Mouse (Mus musculus) midbrain, embryonic 10.5 days (tissue): Measurements from ENCODE around the gene Mns1. TPM values are rescaled to one million over a fixed set of nuclear protein-coding genes. Genes with fewer than 3 reads are reported as not detected.
"Not testable (repeated sequence)": the region's sequence is repeated elsewhere in the genome, so short reads cannot be mapped to it uniquely, and the experiment has no call there.

ENCODE experiments used
- DNase-seq: peaks from one replicate; pipeline ENCODE4 v3.0.0-alpha.2; 2017; ENCODE audit warnings: low spot score
- H3K27ac ChIP-seq: fragments of 300-500 bp; sonication (generic); replicated peaks from 2 replicates; pipeline ENCODE4 v1.5.1; 2016; ENCODE audit warnings: mild to moderate bottlenecking
- H3K27me3 ChIP-seq: fragments of 300-500 bp; sonication (generic); 2 replicates; pipeline ENCODE4 v1.6.1; 2016; ENCODE audit warnings: low read depth, mild to moderate bottlenecking; ENCODE audit not compliant: poor library complexity, severe bottlenecking
- H3K36me3 ChIP-seq: fragments of 300-500 bp; sonication (generic); 2 replicates; pipeline ENCODE4 v1.6.1; 2016; ENCODE audit warnings: mild to moderate bottlenecking, moderate library complexity
- H3K4me1 ChIP-seq: fragments of 300-500 bp; sonication (generic); 2 replicates; pipeline ENCODE4 v1.6.1; 2016
- H3K4me3 ChIP-seq: fragments of 300-500 bp; sonication (generic); 2 replicates; pipeline ENCODE4 v1.5.1; 2016; ENCODE audit warnings: mild to moderate bottlenecking, moderate library complexity
- H3K9me3 ChIP-seq: fragments of 300-500 bp; sonication (generic); replicated peaks from 2 replicates; pipeline ENCODE4 v1.6.1; 2016; ENCODE audit warnings: mild to moderate bottlenecking
- WGBS: fragments of 180-500 bp; shearing (Covaris S2); methylation state at CpG from one replicate; pipeline ENCODE4 v1.1.7; 2016; 5-methylcytosine and 5-hydroxymethylcytosine counted together
- polyA plus RNA-seq: library from polyadenylated mRNA; unstranded; fragments of >200 nt; fragmentation: Nextera tagmentation; extraction: Ambion mirVana; gene quantifications from 2 replicates; pipeline ENCODE4 v1.2.1, GENCODE M21; 2016

Mns1 gene
- polyA plus RNA-seq, result 52.9 and 53.8 TPM in 2 replicates

DNA sequence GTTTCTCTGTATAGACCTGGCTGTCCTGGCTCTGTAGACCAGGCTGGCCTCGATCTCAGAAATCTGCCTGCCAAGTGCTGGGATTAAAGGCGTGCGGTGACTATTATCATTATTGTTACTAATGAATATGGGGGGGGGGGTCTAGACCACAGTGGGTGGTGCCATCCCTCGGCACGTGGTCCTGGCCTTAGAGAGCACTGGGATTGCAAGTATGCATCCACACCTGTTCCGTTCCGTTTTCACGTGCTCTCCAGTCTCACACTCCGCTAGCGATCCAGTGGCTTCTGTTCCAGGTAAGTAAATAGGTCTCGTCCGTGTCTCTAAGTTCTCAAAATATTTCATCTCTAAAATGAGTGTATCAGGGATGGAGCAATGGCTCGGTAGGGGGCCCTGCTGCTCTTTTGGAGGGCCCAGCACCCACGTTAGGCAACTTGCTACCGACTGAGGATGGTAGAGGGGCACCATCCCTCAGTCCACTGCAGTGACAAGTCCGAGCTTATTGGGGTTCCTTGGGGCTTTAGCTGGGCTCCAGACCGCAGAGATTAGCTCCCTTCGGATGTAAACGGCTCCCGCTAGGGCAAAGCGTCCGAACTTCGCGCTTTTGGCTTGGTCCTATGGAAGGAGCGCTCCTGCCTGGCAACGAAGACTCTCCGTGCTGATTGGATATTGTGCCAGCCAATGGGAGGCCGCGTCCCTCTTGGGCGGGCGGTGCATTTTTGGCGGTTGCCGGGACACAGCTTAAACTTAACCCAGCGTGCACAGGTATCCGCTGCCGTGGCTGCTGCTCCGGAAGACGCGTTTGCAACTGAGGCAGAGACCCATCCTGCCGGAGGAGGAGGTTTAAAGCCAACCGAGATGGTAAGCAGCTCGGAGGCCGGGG, at the start of gene Mns1:
Gene Mns1, plus strand, starts transcription at position 190 of the 880 bp plus-strand sequence.
- DNase-seq, result peak; percentile 97
- peaks cover 25% of the 10 kb centered on the region for H3K36me3 ChIP-seq
- H3K4me1 ChIP-seq, result peaks cover 32% of the 10 kb centered on the region
- WGBS, result 2% methylated on average over 43 of the region's 43 CpGs
- H3K27me3 ChIP-seq, result no peaks in the 10 kb centered on the region
- peak within 1 kb of the TSS; percentile 91 for H3K27ac ChIP-seq
- no peaks in the 10 kb centered on the region for H3K9me3 ChIP-seq
- peak within 1 kb of the TSS; percentile 74 for H3K4me3 ChIP-seq

DNA sequence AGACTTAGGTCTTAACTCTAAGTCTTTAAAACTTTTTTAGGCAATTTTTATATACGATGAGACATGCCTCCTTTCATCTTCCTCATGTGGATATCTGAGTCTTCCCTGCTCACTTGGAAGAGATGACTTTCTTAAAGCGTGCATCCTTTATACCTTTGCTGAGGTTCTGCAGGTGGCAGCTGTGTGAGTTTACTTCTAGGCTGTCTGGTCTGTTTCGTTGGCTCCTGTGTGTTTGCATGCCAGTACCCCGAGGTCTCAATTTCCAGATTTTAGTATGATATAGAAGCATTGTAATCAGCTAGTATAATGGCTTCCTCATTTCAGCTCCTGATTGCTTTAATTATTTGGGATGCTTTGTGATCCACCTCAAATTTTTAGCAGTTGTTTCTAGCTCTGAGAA, 48.9 kb upstream of the Mns1 start:
- Histone ChIP-seq H3K4me1 (0 out of 2 replicates have a peak, but pooled peaks cover 3% of the 10 kb centered on the region), H3K27ac (no peak overlapping the region), H3K9me3 (no peaks in the 10 kb centered on the region), H3K27me3 (no peaks in the 10 kb centered on the region), H3K36me3 (no peaks in the 10 kb centered on the region), H3K4me3 (no peak overlapping the region)
- DNase-seq, result no peak
- 91% methylated on average over 4 of the region's 4 CpGs for WGBS

GRCm38 (mm10) chr9:72389431-72390002, 48.3 kb upstream of the Mns1 start:
- H3K9me3 ChIP-seq, result no peaks in the 10 kb centered on the region
- WGBS, result 70% methylated on average over 14 of the region's 14 CpGs
- no peak overlapping the region for H3K27ac ChIP-seq
- 0 out of 2 replicates have a peak, but pooled peaks cover 3% of the 10 kb centered on the region for H3K4me1 ChIP-seq
- no peak for DNase-seq
- no peaks in the 10 kb centered on the region for H3K27me3 ChIP-seq
- H3K4me3 ChIP-seq, result no peak overlapping the region
- no peaks in the 10 kb centered on the region for H3K36me3 ChIP-seq

DNA sequence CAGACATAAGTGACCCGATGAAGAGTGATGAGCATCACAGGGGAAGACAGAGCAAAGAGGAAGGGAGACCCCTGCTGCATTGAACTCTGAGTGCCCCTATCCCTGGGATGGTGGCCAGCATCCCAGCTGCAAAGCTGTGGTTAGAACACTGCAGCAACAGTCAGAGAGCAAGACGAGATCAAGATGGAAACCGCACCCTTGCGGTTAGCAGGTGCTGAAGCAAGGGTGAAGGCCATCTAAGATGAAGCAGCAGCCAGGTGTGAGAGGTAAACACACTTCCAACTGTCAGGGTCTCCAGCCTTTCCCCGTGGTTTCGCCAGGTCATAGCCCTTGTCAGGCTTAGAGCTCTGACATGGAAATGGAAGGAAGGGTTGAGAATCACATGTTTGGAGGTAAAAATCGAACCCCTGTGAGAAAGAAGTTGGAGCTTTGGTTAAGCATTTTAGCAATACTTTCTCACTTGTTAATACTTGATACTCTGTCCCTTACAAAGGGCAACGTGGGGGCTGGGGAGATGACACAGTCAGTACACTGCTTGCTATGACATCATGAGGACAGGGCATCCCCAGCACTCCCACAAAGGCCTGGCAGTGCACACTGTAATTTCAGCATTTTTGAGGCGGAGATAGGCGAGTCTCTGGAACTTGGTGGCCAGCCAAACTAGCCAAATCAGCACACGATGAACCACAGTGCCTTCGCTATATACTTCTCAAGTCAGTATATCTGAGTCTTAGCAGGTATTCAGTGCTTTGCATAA, 47.3 kb upstream of the Mns1 start:
- no peaks in the 10 kb centered on the region for H3K27me3 ChIP-seq
- 88% methylated on average over 12 of the region's 12 CpGs for WGBS
- H3K9me3 ChIP-seq, result no peaks in the 10 kb centered on the region
- no peak overlapping the region for H3K4me3 ChIP-seq
- no peak for DNase-seq
- no peak overlapping the region for H3K27ac ChIP-seq
- no peaks in the 10 kb centered on the region for H3K36me3 ChIP-seq
- H3K4me1 ChIP-seq, result 0 out of 2 replicates have a peak, but pooled peaks cover 3% of the 10 kb centered on the region

- no peaks in the 10 kb centered on the region for H3K36me3 ChIP-seq
- H3K27ac ChIP-seq, result no peak overlapping the region
- 91% methylated on average over 7 of the region's 7 CpGs for WGBS
- H3K4me3 ChIP-seq, result no peak overlapping the region
- 0 out of 2 replicates have a peak, but pooled peaks cover 3% of the 10 kb centered on the region for H3K4me1 ChIP-seq
- no peak for DNase-seq
- no peaks in the 10 kb centered on the region for H3K9me3 ChIP-seq
- H3K27me3 ChIP-seq, result no peaks in the 10 kb centered on the region
Measured at GRCm38 (mm10) chr9:72392686-72393085, 45.1 kb upstream of the Mns1 start.

DNA sequence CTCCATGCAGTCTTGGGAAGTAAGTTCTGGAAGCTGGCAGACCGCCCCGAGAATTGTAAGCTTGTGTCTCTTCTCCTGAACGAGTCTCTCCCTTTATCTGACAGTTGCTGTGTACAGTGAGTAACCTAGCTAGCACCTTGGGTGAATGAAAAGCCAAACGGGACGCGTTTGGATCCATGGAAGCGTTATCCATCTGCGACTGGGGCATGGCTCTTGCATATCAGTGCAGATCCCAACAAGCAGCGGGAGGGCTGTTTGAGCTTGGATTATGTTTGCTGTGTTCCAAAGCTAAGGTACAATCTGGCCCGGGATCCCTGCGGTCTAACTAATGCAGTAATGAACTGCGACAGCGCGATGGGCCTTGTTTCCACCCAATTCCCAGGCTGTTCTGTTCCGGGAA, 44.6 kb upstream of the Mns1 start:
- Histone ChIP-seq H3K27me3 (no peaks in the 10 kb centered on the region), H3K4me3 (no peak overlapping the region), H3K36me3 (no peaks in the 10 kb centered on the region), H3K27ac (no peak overlapping the region), H3K9me3 (no peaks in the 10 kb centered on the region), H3K4me1 (0 out of 2 replicates have a peak, but pooled peaks cover 3% of the 10 kb centered on the region)
- no peak for DNase-seq
- WGBS, result 84% methylated on average over 15 of the region's 15 CpGs

- 72% methylated on average over 8 of the region's 8 CpGs for WGBS
- no peak overlapping the region for H3K27ac ChIP-seq
Measured at GRCm38 (mm10) chr9:72393869-72394341, 43.9 kb upstream of the Mns1 start.

GRCm38 (mm10) chr9:72400121-72400520, 37.7 kb upstream of the Mns1 start:
- Histone ChIP-seq H3K36me3 (no peaks in the 10 kb centered on the region), H3K27me3 (no peaks in the 10 kb centered on the region), H3K4me1 (no peaks in the 10 kb centered on the region), H3K27ac (no peak overlapping the region), H3K9me3 (no peaks in the 10 kb centered on the region), H3K4me3 (no peak overlapping the region)
- no peak for DNase-seq
- 40% methylated on average over 4 of the region's 4 CpGs for WGBS

More at GRCm38 (mm10) chr9:72393869-72394341, 43.9 kb upstream of the Mns1 start:
- Histone ChIP-seq H3K27me3 (no peaks in the 10 kb centered on the region), H3K4me1 (0 out of 2 replicates have a peak, but pooled peaks cover 3% of the 10 kb centered on the region), H3K4me3 (no peak overlapping the region), H3K9me3 (no peaks in the 10 kb centered on the region), H3K36me3 (no peaks in the 10 kb centered on the region)
- no peak for DNase-seq

GRCm38 (mm10) chr9:72401769-72402168, 36.0 kb upstream of the Mns1 start:
- WGBS, result 75% methylated on average over 4 of the region's 4 CpGs
- not testable (repeated sequence) for H3K36me3 ChIP-seq, DNase-seq

DNA sequence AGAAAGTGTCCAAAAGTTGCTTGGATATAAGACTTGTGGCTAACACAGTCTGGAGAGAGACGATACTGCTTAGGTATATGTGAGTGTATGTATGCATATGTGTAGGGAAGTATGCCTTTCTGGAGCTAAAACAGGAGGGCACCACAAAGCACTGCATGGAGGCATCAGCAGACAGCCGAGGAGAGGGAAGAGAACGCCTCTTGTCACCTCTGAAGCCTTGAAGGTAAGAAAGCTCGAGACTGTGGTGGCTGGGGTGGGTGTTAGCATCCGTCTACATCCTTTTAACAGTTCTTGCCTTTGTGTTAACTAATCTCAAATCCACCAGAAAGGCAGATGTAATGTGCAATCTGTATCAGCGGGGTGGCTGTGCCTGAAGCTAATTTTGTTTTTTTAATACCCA, 34.4 kb upstream of the Mns1 start:
- H3K4me1 ChIP-seq, result peaks cover 6% of the 10 kb centered on the region; the same call in 1 of the 2 replicates
- no peak for DNase-seq
- H3K27ac ChIP-seq, result no peak overlapping the region
- H3K9me3 ChIP-seq, result no peaks in the 10 kb centered on the region
- H3K36me3 ChIP-seq, result no peaks in the 10 kb centered on the region
- no peaks in the 10 kb centered on the region for H3K27me3 ChIP-seq
- no peak overlapping the region for H3K4me3 ChIP-seq
- 81% methylated on average over 6 of the region's 6 CpGs for WGBS

More at GRCm38 (mm10) chr9:72401769-72402168, 36.0 kb upstream of the Mns1 start:
- not testable (repeated sequence) for H3K27me3 ChIP-seq, H3K9me3 ChIP-seq, H3K4me3 ChIP-seq, H3K27ac ChIP-seq, H3K4me1 ChIP-seq

GRCm38 (mm10) chr9:72404446-72404845, 33.4 kb upstream of the Mns1 start:
- WGBS, result 87% methylated on average over 8 of the region's 8 CpGs
- DNase-seq, result no peak

DNA sequence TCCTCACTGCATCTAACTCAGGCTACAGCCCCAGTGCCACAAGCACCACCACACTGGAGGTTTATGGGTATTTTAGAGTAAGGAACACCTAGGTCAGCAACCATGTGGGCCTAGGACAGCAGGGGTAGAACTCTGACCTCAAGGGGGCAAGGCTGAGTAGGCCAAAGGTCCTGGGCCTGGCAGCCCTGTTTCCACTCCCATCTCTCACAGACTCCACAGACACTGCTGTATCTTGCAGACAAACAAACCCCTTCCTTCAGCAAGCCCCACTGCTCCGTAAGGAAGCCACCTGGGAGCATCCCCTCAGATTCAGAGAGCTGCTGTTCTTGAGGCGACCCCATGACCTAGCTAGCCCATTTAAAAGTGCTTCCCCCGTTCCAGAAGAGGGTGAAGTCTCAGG, 32.9 kb upstream of the Mns1 start:
- no peak overlapping the region for H3K4me3 ChIP-seq
- no peaks in the 10 kb centered on the region for H3K9me3 ChIP-seq
- H3K27ac ChIP-seq, result no peak overlapping the region
- H3K36me3 ChIP-seq, result no peaks in the 10 kb centered on the region
- 73% methylated on average over 3 of the region's 3 CpGs for WGBS
- DNase-seq, result no peak
- H3K27me3 ChIP-seq, result no peaks in the 10 kb centered on the region
- peaks cover 16% of the 10 kb centered on the region for H3K4me1 ChIP-seq

More at GRCm38 (mm10) chr9:72404446-72404845, 33.4 kb upstream of the Mns1 start:
- H3K36me3 ChIP-seq, result no peaks in the 10 kb centered on the region
- H3K4me1 ChIP-seq, result peaks cover 11% of the 10 kb centered on the region
- no peak overlapping the region for H3K27ac ChIP-seq
- no peaks in the 10 kb centered on the region for H3K27me3 ChIP-seq
- no peaks in the 10 kb centered on the region for H3K9me3 ChIP-seq
- H3K4me3 ChIP-seq, result no peak overlapping the region
